Mouse (Mus musculus) erythroblast, embryonic 14.5 days (primary cell): ENCODE results near the gene Cntn3.

Source experiments
- GATA1 ChIP-seq: IDR thresholded peaks from 2 replicates; pipeline ENCODE4 v1.6.1; 2012; ENCODE audit warnings: low read length, inconsistent platforms, mixed read lengths
- TAL1 ChIP-seq: IDR thresholded peaks from 3 replicates; pipeline ENCODE4 v1.6.1; 2012; ENCODE audit warnings: low read length, inconsistent platforms, mixed read lengths

DNA sequence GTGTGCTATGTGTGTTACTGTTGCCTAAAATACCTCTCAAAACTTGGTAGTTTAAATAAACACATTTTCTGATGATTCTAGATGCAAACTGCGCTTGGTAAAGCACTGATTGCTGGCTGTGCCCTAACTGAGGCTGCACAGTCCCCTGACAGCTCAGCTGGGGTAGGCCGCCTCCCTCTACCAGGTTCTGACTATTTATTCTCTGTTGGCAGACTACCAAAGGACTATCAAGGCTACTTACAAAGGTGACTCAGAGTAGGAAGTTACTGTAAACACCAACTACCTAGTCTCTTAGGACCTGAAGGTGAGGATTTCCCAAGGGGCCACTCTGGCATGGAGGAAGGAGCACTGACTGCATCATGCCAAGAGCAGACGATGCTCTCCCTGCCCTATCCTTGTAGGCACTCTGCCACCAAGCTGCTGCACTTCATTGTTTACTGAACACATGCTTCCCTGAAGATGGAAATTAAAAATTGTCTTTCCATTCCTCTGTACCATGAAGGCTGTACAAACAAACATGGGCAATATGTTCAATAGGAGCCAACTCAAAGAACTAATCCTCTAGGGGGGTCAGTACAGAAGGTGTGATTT lies 17.7 kb downstream of the Cntn3 start:
- no peak for TF ChIP-seq GATA1
- TF ChIP-seq TAL1: no peak
